Mouse (Mus musculus): ENCODE data around the gene Arrdc2.

Gene Arrdc2

GRCm38 (mm10) chr8:70786291-70787050, 53.0 kb downstream of the Arrdc2 start:
- no peak for DNase-seq (ENCODE audit: low spot score)
